Mouse (Mus musculus) CH12.LX (cell line): Measurements from ENCODE around the gene Gpm6b. TPM values are rescaled to one million over a fixed set of nuclear protein-coding genes. Genes with fewer than 3 reads are reported as not detected.

Experiments used
- DNase-seq: peaks from one replicate; pipeline ENCODE4 v3.0.0-alpha.2; 2013; ENCODE audit errors: extremely low read depth
- H3K27ac ChIP-seq: 2 replicates; pipeline ENCODE4 v1.5.1; 2012; ENCODE audit warnings: low read depth, mild to moderate bottlenecking, control low read depth, moderate library complexity; ENCODE audit not compliant: insufficient read depth
- H3K27me3 ChIP-seq: replicated peaks from 2 replicates; pipeline ENCODE3; 2012; ENCODE audit warnings: inconsistent platforms
- H3K36me3 ChIP-seq, 2 experiments: replicated peaks in 1 of 2; 2 replicates each; pipeline versions ENCODE3 to v1.6.1; 2012; ENCODE audit warnings: inconsistent platforms in 1 of 2, low read length in 1 of 2, mild to moderate bottlenecking in 1 of 2, mixed read lengths in 1 of 2, moderate library complexity in 1 of 2; ENCODE audit not compliant: control insufficient read depth in 1 of 2, insufficient read depth in 1 of 2
- H3K4me1 ChIP-seq, 2 experiments: 2 replicates each; pipeline ENCODE4 v1.6.1; 2012; ENCODE audit warnings: inconsistent platforms in 1 of 2, moderate library complexity in 1 of 2; ENCODE audit not compliant: insufficient read depth in 2 of 2, control insufficient read depth in 1 of 2
- H3K4me2 ChIP-seq: 2 replicates; pipeline ENCODE4 v1.6.1; 2012; ENCODE audit warnings: low read depth, mild to moderate bottlenecking, control low read depth; ENCODE audit not compliant: poor library complexity, insufficient read depth, severe bottlenecking
- H3K4me3 ChIP-seq, 3 experiments: fragments of 150-350 bp in 1 of 3; sonication (generic) in 1 of 3; replicated peaks in 1 of 3; 2 replicates each; pipeline versions ENCODE3 to v1.5.1; 2011 to 2012; ENCODE audit warnings: low read depth in 2 of 3, low read length in 2 of 3, mild to moderate bottlenecking in 2 of 3, moderate library complexity in 2 of 3, control low read depth in 1 of 3, improper control_type of control experiment in 1 of 3, inconsistent platforms in 1 of 3, mixed read lengths in 1 of 3; ENCODE audit not compliant: poor library complexity in 1 of 3
- H3K79me2 ChIP-seq: replicated peaks from 2 replicates; pipeline ENCODE4 v1.6.1; 2012; ENCODE audit warnings: mild to moderate bottlenecking, moderate library complexity; ENCODE audit not compliant: control insufficient read depth, poor library complexity, insufficient read depth, severe bottlenecking; ENCODE audit errors: extremely low read depth
- H3K9ac ChIP-seq: 2 replicates; pipeline ENCODE4 v1.6.1; 2012; ENCODE audit warnings: low read depth, mild to moderate bottlenecking, control low read depth, moderate library complexity; ENCODE audit not compliant: insufficient read depth
- H3K9me3 ChIP-seq: replicated peaks from 2 replicates; pipeline ENCODE3; 2012; ENCODE audit warnings: low read length, inconsistent platforms, mixed read lengths
- CHD2 ChIP-seq: IDR thresholded peaks from 2 replicates; pipeline ENCODE4 v1.6.1; 2011; ENCODE audit warnings: low read length, improper control_type of control experiment
- E2F4 ChIP-seq: IDR thresholded peaks from 2 replicates; pipeline ENCODE4 v1.6.1; 2011; ENCODE audit warnings: low read depth, low read length, improper control_type of control experiment; ENCODE audit not compliant: insufficient replicate concordance
- ELF1 ChIP-seq: IDR thresholded peaks from 2 replicates; pipeline ENCODE4 v1.6.1; 2014; ENCODE audit warnings: low read depth, mild to moderate bottlenecking, inconsistent platforms, low read length, improper control_type of control experiment
- EP300 ChIP-seq: IDR thresholded peaks from 2 replicates; pipeline ENCODE4 v1.6.1; 2011; ENCODE audit warnings: low read length, improper control_type of control experiment
- ETS1 ChIP-seq: conservative IDR thresholded peaks from 2 replicates; pipeline ENCODE4 v1.6.1; 2012; ENCODE audit warnings: low read depth, mild to moderate bottlenecking, inconsistent platforms, low read length, improper control_type of control experiment, moderate library complexity
- GABPA ChIP-seq: IDR thresholded peaks from 2 replicates; pipeline ENCODE4 v1.6.1; 2012; ENCODE audit warnings: low read depth, low read length, improper control_type of control experiment, inconsistent platforms; ENCODE audit not compliant: insufficient replicate concordance
- HCFC1 ChIP-seq: IDR thresholded peaks from 2 replicates; pipeline ENCODE4 v1.6.1; 2012; ENCODE audit warnings: low read depth, mild to moderate bottlenecking, inconsistent platforms, low read length, improper control_type of control experiment
- IRF4 ChIP-seq: IDR thresholded peaks from 2 replicates; pipeline ENCODE4 v1.6.1; 2014; ENCODE audit warnings: low read depth, mild to moderate bottlenecking, inconsistent platforms, low read length, improper control_type of control experiment
- KAT2A ChIP-seq: IDR thresholded peaks from 2 replicates; pipeline ENCODE4 v1.6.1; 2012; ENCODE audit warnings: low read length, improper control_type of control experiment, inconsistent platforms; ENCODE audit not compliant: insufficient replicate concordance
- MAZ ChIP-seq: IDR thresholded peaks from 2 replicates; pipeline ENCODE4 v1.6.1; 2012; ENCODE audit warnings: low read depth, mild to moderate bottlenecking, inconsistent platforms, low read length, improper control_type of control experiment, moderate library complexity
- MEF2A ChIP-seq: IDR thresholded peaks from 2 replicates; pipeline ENCODE4 v1.6.1; 2014; ENCODE audit warnings: low read depth, mild to moderate bottlenecking, inconsistent platforms, low read length, improper control_type of control experiment, borderline replicate concordance
- NELFE ChIP-seq: IDR thresholded peaks from 2 replicates; pipeline ENCODE4 v1.6.1; 2011; ENCODE audit warnings: low read depth, low read length, improper control_type of control experiment
- PAX5 ChIP-seq: IDR thresholded peaks from 2 replicates; pipeline ENCODE4 v1.6.1; 2012; ENCODE audit warnings: low read length, inconsistent platforms, mixed read lengths
- POLR2A ChIP-seq: IDR thresholded peaks from 2 replicates; pipeline ENCODE4 v1.6.1; 2011; ENCODE audit warnings: low read depth, mild to moderate bottlenecking, improper control_type of control experiment, low read length
- SIN3A ChIP-seq: IDR thresholded peaks from 2 replicates; pipeline ENCODE4 v1.6.1; 2012; ENCODE audit warnings: low read length, improper control_type of control experiment, inconsistent platforms
- TBP ChIP-seq: conservative IDR thresholded peaks from 2 replicates; pipeline ENCODE4 v1.6.1; 2011; ENCODE audit warnings: low read depth, low read length, improper control_type of control experiment
- TCF12 ChIP-seq: IDR thresholded peaks from 2 replicates; pipeline ENCODE4 v1.6.1; 2014; ENCODE audit warnings: low read depth, mild to moderate bottlenecking, inconsistent platforms, low read length, improper control_type of control experiment
- UBTF ChIP-seq: IDR thresholded peaks from 2 replicates; pipeline ENCODE4 v1.6.1; 2012; ENCODE audit warnings: low read depth, mild to moderate bottlenecking, inconsistent platforms, low read length, improper control_type of control experiment, moderate library complexity
- USF1 ChIP-seq: IDR thresholded peaks from 2 replicates; pipeline ENCODE4 v1.6.1; 2014; ENCODE audit warnings: low read depth, mild to moderate bottlenecking, inconsistent platforms, low read length, improper control_type of control experiment
- USF2 ChIP-seq: conservative IDR thresholded peaks from 2 replicates; pipeline ENCODE4 v1.6.1; 2011; ENCODE audit warnings: low read depth, low read length, improper control_type of control experiment
- ZC3H11A ChIP-seq: IDR thresholded peaks from 2 replicates; pipeline ENCODE4 v1.6.1; 2012; ENCODE audit warnings: low read depth, mild to moderate bottlenecking, inconsistent platforms, low read length, improper control_type of control experiment
- ZMIZ1 ChIP-seq: IDR thresholded peaks from 2 replicates; pipeline ENCODE4 v1.6.1; 2012; ENCODE audit warnings: low read depth, mild to moderate bottlenecking, inconsistent platforms, low read length, improper control_type of control experiment
- ZNF384 ChIP-seq: IDR thresholded peaks from 2 replicates; pipeline ENCODE4 v1.6.1; 2012; ENCODE audit warnings: low read depth, low read length, improper control_type of control experiment, inconsistent platforms
- dilution Hi-C: fragments of 300-500 bp; cut with MboI; formaldehyde crosslinking; loops from 2 replicates; pipeline ENCODE4 v1.14.3; 2020; ENCODE audit warnings: low sequenced_read_pairs; ENCODE audit not compliant: extremely low pct_unique_long_range_greater_than_20kb, extremely low pct_ligation_motif_present
- in situ Hi-C: fragments of 300-500 bp; cut with MboI; formaldehyde crosslinking; loops from 3 replicates; pipeline ENCODE4 v1.14.3; 2019; ENCODE audit warnings: low sequenced_read_pairs, low pct_ligation_motif_present, low pct_unique_long_range_greater_than_20kb, mixed read lengths
- polyA plus RNA-seq: library from polyadenylated mRNA; unstranded; fragments of >175 nt; gene quantifications from 2 replicates; pipeline ENCODE4 v1.2.1, GENCODE M21; 2012; ENCODE audit warnings: low read depth; ENCODE audit not compliant: insufficient read length
- total RNA-seq, 2 experiments: library from RNA; depleted of rRNA; stranded (reverse); fragments of 300-350 nt in 1 of 2; fragments of >200 nt in 1 of 2; gene quantifications; 2 replicates each; pipeline ENCODE4 v1.2.3; 2012 to 2014

The Gpm6b gene
- total and polyA plus RNA-seq, 3 experiments: 0.64 to 1.9 (median 1.8) TPM

DNA sequence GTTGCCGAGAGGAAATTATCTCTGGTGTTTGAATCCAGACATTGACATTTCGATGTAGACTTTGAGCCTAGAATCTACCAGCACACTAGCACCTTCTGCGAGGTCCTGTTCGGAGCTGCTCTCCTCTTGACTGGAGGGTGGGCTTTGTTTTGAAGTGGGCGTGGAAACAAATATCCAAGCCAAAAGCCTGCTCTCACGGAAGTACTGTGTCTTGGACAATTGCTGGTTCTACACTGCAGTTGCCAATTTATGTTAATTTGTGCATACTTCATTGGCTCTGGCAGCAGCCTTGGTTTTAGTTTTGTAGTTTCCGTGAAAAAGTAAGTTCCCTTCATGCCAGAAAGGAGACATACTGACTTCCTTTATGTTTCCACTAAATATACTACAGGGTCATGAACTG, 2.0 kb downstream of the Gpm6b start:
- dilution Hi-C loops (no loop called here), in situ Hi-C loops (no loop called here)
- no peaks in the 10 kb centered on the region for H3K9me3 ChIP-seq
- H3K4me3 ChIP-seq: no peak overlapping the region
- H3K4me1 ChIP-seq: no peaks in the 10 kb centered on the region
- TF ChIP-seq CHD2 (no peak), GABPA (no peak), SIN3A (no peak), PAX5 (no peak), IRF4 (no peak), NELFE (no peak), HCFC1 (no peak), ZNF384 (no peak), MAZ (no peak), UBTF (no peak)
- TF ChIP-seq, all 38 proteins: peak for 0
- no peaks in the 10 kb centered on the region for H3K27me3 ChIP-seq
- H3K27ac ChIP-seq: no peak overlapping the region
- H3K36me3 ChIP-seq: no peaks in the 10 kb centered on the region
- H3K79me2 ChIP-seq: no peaks in the 10 kb centered on the region
- DNase-seq: no peak
- H3K9ac ChIP-seq: no peak overlapping the region
- no peak overlapping the region for H3K4me2 ChIP-seq

DNA sequence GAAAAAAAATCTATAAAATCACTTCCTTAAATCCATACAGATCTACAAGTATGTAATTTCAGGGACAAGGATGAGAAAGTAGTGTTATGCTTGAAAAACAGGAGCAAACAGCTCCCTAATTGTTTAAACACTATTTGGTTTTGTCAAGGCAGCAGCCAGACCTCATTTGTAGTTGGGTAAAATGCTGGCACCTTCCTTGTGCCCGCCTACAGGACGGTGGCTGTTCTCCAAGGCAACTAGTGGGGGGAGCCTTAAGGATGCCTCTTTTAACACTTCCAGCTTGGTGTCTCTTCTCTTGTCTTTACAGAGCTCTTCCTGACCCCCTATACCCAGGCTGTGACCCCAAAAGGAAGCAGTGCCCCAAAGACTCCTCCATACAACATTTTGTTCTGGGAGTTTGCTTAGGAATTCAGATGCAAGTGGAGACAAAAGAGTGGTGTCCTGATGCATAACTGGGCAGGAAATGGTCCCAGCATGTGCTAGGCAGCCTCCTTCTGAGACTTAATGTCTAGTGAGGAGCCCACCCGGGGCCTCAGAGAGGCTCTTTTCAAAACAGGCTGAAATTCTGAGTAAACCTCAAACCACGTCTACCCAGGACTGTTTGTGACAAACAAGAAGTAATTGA, 4.7 kb downstream of the Gpm6b start:
- Histone ChIP-seq H3K9ac (no peak overlapping the region), H3K9me3 (no peaks in the 10 kb centered on the region), H3K4me1 (no peaks in the 10 kb centered on the region), H3K36me3 (no peaks in the 10 kb centered on the region), H3K27ac (no peak overlapping the region), H3K4me2 (no peak overlapping the region), H3K79me2 (no peaks in the 10 kb centered on the region), H3K27me3 (no peaks in the 10 kb centered on the region), H3K4me3 (no peak overlapping the region)
- in situ Hi-C loops (no loop called here), dilution Hi-C loops (no loop called here)
- no peak for DNase-seq
- TF ChIP-seq MEF2A: no peak
- no peak for TF ChIP-seq KAT2A
- no peak for TF ChIP-seq EP300
- no peak for TF ChIP-seq E2F4
- TF ChIP-seq TBP: no peak
- TF ChIP-seq ETS1: no peak
- no peak for TF ChIP-seq HCFC1
- no peak for TF ChIP-seq ZMIZ1
- no peak for TF ChIP-seq TCF12
- no peak for TF ChIP-seq CHD2
- no peak for TF ChIP-seq USF2
- TF ChIP-seq ZC3H11A: no peak
- no peak for TF ChIP-seq ELF1
- TF ChIP-seq GABPA: no peak
- no peak for TF ChIP-seq USF1
- no peak for TF ChIP-seq POLR2A
